In genomic region chr5:17176771-17177170, GRCm38 (mm10) we compare ENCODE assay signal across 20 mouse cellular contexts.
DNase-seq lines count a peak whose midpoint lies in the region; ATAC-seq and TF ChIP-seq lines count a peak whose summit lies in the region.
"Had no signal": no experiment of that assay in that cellular context is flagged by ENCODE, and none has a peak within 500 bp of the region (broad histone marks: within the 10 kb centered on the region; RNA-seq: fewer than 3 reads in every experiment).

No protein-coding gene starts in this region.

- no peaks in the 10 kb centered on the region for H3K4me1 ChIP-seq in limb, embryonic 14.5 days (ENCODE audit: control insufficient read depth, insufficient read depth, low read length)
- H3K4me1 ChIP-seq in limb, embryonic 10.5 days: no peaks in the 10 kb centered on the region
- H3K4me1 ChIP-seq in embryonic facial prominence, embryonic 13.5 days: peaks cover 3% of the 10 kb centered on the region; the same call in 1 of the 2 replicates
- H3K4me1 ChIP-seq: heart, embryonic 15.5 days; limb, embryonic 13.5 days; neural tube, embryonic 15.5 days had no signal

- H3K4me2 ChIP-seq in limb, embryonic 14.5 days (replicated peaks; ENCODE audit: low read depth, low read length, severe bottlenecking): no peak overlapping the region
- peak overlapping the region; percentile 28; the same call in 1 of the 2 replicates for H3K4me2 ChIP-seq in embryonic facial prominence, embryonic 13.5 days
- H3K4me2 ChIP-seq: heart, embryonic 15.5 days; limb, embryonic 13.5 days; neural tube, embryonic 15.5 days had no signal

- 47% methylated on average over 9 of the region's 9 CpGs for WGBS in limb, embryonic 14.5 days
- WGBS in limb, embryonic 10.5 days: 73% methylated on average over 9 of the region's 9 CpGs
- WGBS in embryonic facial prominence, embryonic 13.5 days: 43% methylated on average over 9 of the region's 9 CpGs

- no peak overlapping the region for H3K9ac ChIP-seq in limb, embryonic 14.5 days (ENCODE audit: low read depth, low read length, severe bottlenecking)
- no peak overlapping the region for H3K9ac ChIP-seq in embryonic facial prominence, embryonic 13.5 days
- H3K9ac ChIP-seq: forebrain, postnatal 0 days; heart, embryonic 15.5 days; limb, embryonic 13.5 days; neural tube, embryonic 15.5 days had no signal

- H3K36me3 ChIP-seq in limb, embryonic 14.5 days (ENCODE audit: control insufficient read depth, insufficient read depth, low read length): no peaks in the 10 kb centered on the region
- no peaks in the 10 kb centered on the region for H3K36me3 ChIP-seq in limb, embryonic 10.5 days
- H3K36me3 ChIP-seq in embryonic facial prominence, embryonic 13.5 days: no peaks in the 10 kb centered on the region
- H3K36me3 ChIP-seq: heart, embryonic 15.5 days; limb, embryonic 13.5 days; neural tube, embryonic 15.5 days had no signal

- ATAC-seq in limb, embryonic 14.5 days (ENCODE audit: low FRiP score, low read depth): 0 out of 2 replicates have a peak, but pooled peaks have one; percentile 47
- no peak for ATAC-seq in embryonic facial prominence, embryonic 13.5 days (ENCODE audit: insufficient number of reproducible peaks, insufficient read depth, low FRiP score, low TSS enrichment, low read depth)
- no peak for ATAC-seq in cerebellum, adult (ENCODE audit: insufficient number of reproducible peaks, low FRiP score, low TSS enrichment)
- ATAC-seq: forebrain, postnatal 0 days; hindbrain, postnatal 0 days; midbrain, embryonic 16.5 days had no signal

- intact Hi-C loops in gastrocnemius, adult 2 months (cut with DNase I): no loop called here
- intact Hi-C loops in gastrocnemius, postnatal 36 days (cut with DNase I): no loop called here

- no peaks in the 10 kb centered on the region for H3K27me3 ChIP-seq in limb, embryonic 14.5 days (ENCODE audit: control insufficient read depth, insufficient read depth, low read length)
- H3K27me3 ChIP-seq in limb, embryonic 10.5 days (ENCODE audit: low read depth, poor library complexity, severe bottlenecking): no peaks in the 10 kb centered on the region
- no peaks in the 10 kb centered on the region for H3K27me3 ChIP-seq in embryonic facial prominence, embryonic 13.5 days
- H3K27me3 ChIP-seq: heart, embryonic 15.5 days; limb, embryonic 13.5 days; neural tube, embryonic 15.5 days had no signal

- H3K9me3 ChIP-seq in limb, embryonic 14.5 days (ENCODE audit: control insufficient read depth, low read length): no peaks in the 10 kb centered on the region
- H3K9me3 ChIP-seq in limb, embryonic 10.5 days (replicated peaks): no peaks in the 10 kb centered on the region
- H3K9me3 ChIP-seq in embryonic facial prominence, embryonic 13.5 days: no peaks in the 10 kb centered on the region
- H3K9me3 ChIP-seq: heart, embryonic 15.5 days; limb, embryonic 13.5 days; neural tube, embryonic 15.5 days had no signal

- no peak for TF ChIP-seq CTCF in gastrocnemius, adult 2 months (IDR thresholded peaks at IDR 0.05)

- no peak for TF ChIP-seq POLR2A in limb, embryonic 14.5 days (IDR thresholded peaks at IDR 0.05; ENCODE audit: borderline replicate concordance, extremely low read depth, insufficient read depth, insufficient read length)

- peak overlapping the region; percentile 7; the same call in 1 of the 2 replicates for H3K4me3 ChIP-seq in gastrocnemius, adult 2 months
- no peak overlapping the region for H3K4me3 ChIP-seq in limb, embryonic 14.5 days (replicated peaks; ENCODE audit: low read length)
- H3K4me3 ChIP-seq in limb, embryonic 10.5 days: no peak overlapping the region
- H3K4me3 ChIP-seq in embryonic facial prominence, embryonic 13.5 days: no peak overlapping the region
- H3K4me3 ChIP-seq: heart, embryonic 15.5 days; limb, embryonic 13.5 days; neural tube, embryonic 15.5 days had no signal

- H3K27ac ChIP-seq in gastrocnemius, adult 2 months: peak overlapping the region; percentile 38; the same call in 1 of the 2 replicates
- no peak overlapping the region for H3K27ac ChIP-seq in limb, embryonic 14.5 days (replicated peaks; ENCODE audit: low read depth, low read length)
- H3K27ac ChIP-seq in limb, embryonic 10.5 days: no peak overlapping the region
- H3K27ac ChIP-seq in embryonic facial prominence, embryonic 13.5 days: no peak overlapping the region
- H3K27ac ChIP-seq: heart, embryonic 15.5 days; hindbrain, postnatal 0 days; limb, embryonic 13.5 days; neural tube, embryonic 15.5 days; stomach, postnatal 0 days had no signal

- DNase-seq in gastrocnemius, adult 2 months: peak; percentile 30
- no peak for DNase-seq in gastrocnemius, postnatal 36 days
- DNase-seq in limb, embryonic 14.5 days (ENCODE audit: low spot score): peak; percentile 81
- no peak for DNase-seq in limb, embryonic 10.5 days (ENCODE audit: low spot score)
- DNase-seq in skeletal muscle tissue, adult 2 months (ENCODE audit: low read depth, low spot score): peak; percentile 12
- DNase-seq: adrenal gland, adult 8-10 months; cerebellum, adult 9-11 months; forebrain, postnatal 0 days; heart, postnatal 4 days; kidney, adult 18-20 months; lung, postnatal 36 days; right cerebral cortex, postnatal 25 days had no signal

Comparison
In these comparisons a context has a peak if more than half of its experiments do, and no peak if none do; other contexts are left out.
1. DNase-seq: peak in gastrocnemius, adult 2 months (single experiment), limb, embryonic 14.5 days (single experiment) and skeletal muscle tissue, adult 2 months (single experiment); none in gastrocnemius, postnatal 36 days (0 of 2) and limb, embryonic 10.5 days (single experiment).